Mouse (Mus musculus): ENCODE results near the gene Ttc39a. TPM values are rescaled to one million over a fixed set of nuclear protein-coding genes. Genes with fewer than 3 reads are reported as not detected.

The Ttc39a gene
- polyA plus RNA-seq, 1 experiment from 2014 or later, result 12.9 TPM

Other genes with a start within 250 kb of the Ttc39a start
- 32.8 and 33.3 TPM in 2 replicates for gene Osbpl9, start 204.4 kb upstream of the Ttc39a start, polyA plus RNA-seq (2016; fragmentation: Nextera tagmentation; extraction: Ambion mirVana)
- gene Calr4, start 172.1 kb upstream of the Ttc39a start, polyA plus RNA-seq (2016; fragmentation: Nextera tagmentation; extraction: Ambion mirVana), result not detected in 2 replicates
- gene Eps15, start 126.4 kb upstream of the Ttc39a start, polyA plus RNA-seq (2016; fragmentation: Nextera tagmentation; extraction: Ambion mirVana), result 53.0 and 54.2 TPM in 2 replicates
- gene Rnf11, start 78.1 kb downstream of the Ttc39a start, polyA plus RNA-seq (2016; fragmentation: Nextera tagmentation; extraction: Ambion mirVana), result 41.3 and 44.7 TPM in 2 replicates
- gene 4930522H14Rik, start 124.7 kb downstream of the Ttc39a start, polyA plus RNA-seq (2016; fragmentation: Nextera tagmentation; extraction: Ambion mirVana), result not detected in 2 replicates

Measured in liver, embryonic 12.5 days (tissue).